Mouse (Mus musculus) limb, embryonic 11.5 days (tissue): ENCODE results near the gene Wnt2b. TPM values are rescaled to one million over a fixed set of nuclear protein-coding genes. Genes with fewer than 3 reads are reported as not detected.

Experiments
- ATAC-seq: fragments of 200-750 bp; cut with Nextera tagmentation; 2 replicates; pipeline ENCODE4 v1.8.0; 2017; ENCODE audit warnings: low read depth; ENCODE audit not compliant: insufficient number of reproducible peaks, low FRiP score, low TSS enrichment
- DNase-seq: peaks from one replicate; pipeline ENCODE4 v3.0.0-alpha.2; 2015; ENCODE audit warnings: low spot score
- H3K27ac ChIP-seq: fragments of 300-500 bp; sonication (generic); replicated peaks from 2 replicates; pipeline ENCODE4 v1.5.1; 2014; ENCODE audit warnings: low read depth, mild to moderate bottlenecking, low read length
- H3K27me3 ChIP-seq: fragments of 300-500 bp; sonication (generic); 2 replicates; pipeline ENCODE4 v1.6.1; 2014; ENCODE audit warnings: mild to moderate bottlenecking, low read length, mixed read lengths; ENCODE audit not compliant: control insufficient read depth, insufficient read depth
- H3K36me3 ChIP-seq: fragments of 300-500 bp; sonication (generic); 2 replicates; pipeline ENCODE4 v1.6.1; 2014; ENCODE audit warnings: mild to moderate bottlenecking, low read length, moderate library complexity, mixed read lengths; ENCODE audit not compliant: control insufficient read depth, insufficient read depth
- H3K4me1 ChIP-seq: fragments of 300-500 bp; sonication (generic); 2 replicates; pipeline ENCODE4 v1.6.1; 2014; ENCODE audit warnings: low read length, mixed read lengths; ENCODE audit not compliant: control insufficient read depth, insufficient read depth
- H3K4me2 ChIP-seq: fragments of 300-500 bp; sonication (generic); 2 replicates; pipeline ENCODE4 v1.6.1; 2014; ENCODE audit warnings: low read depth, mild to moderate bottlenecking, moderate library complexity; ENCODE audit not compliant: severe bottlenecking
- H3K4me3 ChIP-seq: fragments of 300-500 bp; sonication (generic); 2 replicates; pipeline ENCODE4 v1.5.1; 2014; ENCODE audit warnings: low read depth, low read length
- H3K9ac ChIP-seq: fragments of 300-500 bp; sonication (generic); 2 replicates; pipeline ENCODE4 v1.6.1; 2014; ENCODE audit warnings: mild to moderate bottlenecking, low read length
- H3K9me3 ChIP-seq: fragments of 300-500 bp; sonication (generic); 2 replicates; pipeline ENCODE4 v1.6.1; 2016; ENCODE audit warnings: low read length; ENCODE audit not compliant: control insufficient read depth
- WGBS: fragments of 180-500 bp; shearing (Covaris S2); extraction: QIAGEN DNeasy Blood & Tissue Kit; methylation state at CpG from one replicate; pipeline ENCODE4 v1.1.7; 2014; 5-methylcytosine and 5-hydroxymethylcytosine counted together
- polyA plus RNA-seq: library from polyadenylated mRNA; unstranded; fragments of >200 nt; fragmentation: Nextera tagmentation; extraction: Ambion mirVana; gene quantifications from 2 replicates; pipeline ENCODE4 v1.2.1, GENCODE M21; 2014

The Wnt2b gene
- polyA plus RNA-seq, 1 experiment from 2014 or later, result 0.43 TPM

- Histone ChIP-seq H3K4me2 (peak overlapping the region; percentile 48), H3K4me1 (peaks cover 14% of the 10 kb centered on the region), H3K27ac (peak overlapping the region; percentile 38), H3K36me3 (no peaks in the 10 kb centered on the region), H3K9ac (peak overlapping the region; percentile 56), H3K4me3 (peak overlapping the region; percentile 33), H3K27me3 (peaks cover 10% of the 10 kb centered on the region), H3K9me3 (no peaks in the 10 kb centered on the region)
- DNase-seq, result peak; percentile 95
- peak; percentile 66 for ATAC-seq
- under 1% methylated on average over 49 of the region's 49 CpGs for WGBS
These were observed 6.0 kb upstream of the Wnt2b start for GRCm38 (mm10) chr3:104967548-104968300.

GRCm38 (mm10) chr3:104965991-104966554 is 4.4 kb upstream of the Wnt2b start:
- Histone ChIP-seq H3K27ac (no peak overlapping the region), H3K4me2 (no peak overlapping the region), H3K27me3 (peaks cover 27% of the 10 kb centered on the region), H3K4me3 (no peak overlapping the region), H3K9me3 (no peaks in the 10 kb centered on the region), H3K4me1 (peaks cover 31% of the 10 kb centered on the region), H3K9ac (no peak overlapping the region), H3K36me3 (no peaks in the 10 kb centered on the region)
- WGBS, result 69% methylated on average over 7 of the region's 7 CpGs
- no peak for DNase-seq
- no peak for ATAC-seq

- ATAC-seq (no peak), DNase-seq (peak; percentile 20)
- Histone ChIP-seq H3K9me3 (no peaks in the 10 kb centered on the region), H3K27me3 (peaks cover 35% of the 10 kb centered on the region), H3K4me2 (no peak overlapping the region), H3K27ac (no peak overlapping the region), H3K4me3 (no peak overlapping the region), H3K4me1 (peaks cover 34% of the 10 kb centered on the region), H3K36me3 (no peaks in the 10 kb centered on the region; the same call in 1 of the 2 replicates), H3K9ac (no peak overlapping the region)
- WGBS, result 46% methylated on average over 8 of the region's 8 CpGs
These were observed 3.5 kb upstream of the Wnt2b start for GRCm38 (mm10) chr3:104965070-104965855.

- Histone ChIP-seq H3K27ac (no peak overlapping the region), H3K36me3 (no peaks in the 10 kb centered on the region; the same call in 1 of the 2 replicates), H3K4me1 (peaks cover 34% of the 10 kb centered on the region), H3K4me2 (no peak overlapping the region), H3K4me3 (no peak overlapping the region), H3K9ac (no peak overlapping the region), H3K9me3 (no peaks in the 10 kb centered on the region), H3K27me3 (peaks cover 39% of the 10 kb centered on the region)
- 21% methylated on average over 13 of the region's 13 CpGs for WGBS
- DNase-seq (no peak), ATAC-seq (no peak)
These were observed 1.9 kb upstream of the Wnt2b start for GRCm38 (mm10) chr3:104963331-104964276.

GRCm38 (mm10) chr3:104962866-104963265 is 1.1 kb upstream of the Wnt2b start:
- ATAC-seq, result no peak
- no peaks in the 10 kb centered on the region; the same call in 1 of the 2 replicates for H3K36me3 ChIP-seq
- H3K9me3 ChIP-seq, result no peaks in the 10 kb centered on the region
- no peak for DNase-seq
- H3K27me3 ChIP-seq, result peaks cover 39% of the 10 kb centered on the region
- H3K27ac ChIP-seq, result no peak overlapping the region
- H3K4me3 ChIP-seq, result no peak overlapping the region
- peaks cover 34% of the 10 kb centered on the region for H3K4me1 ChIP-seq
- WGBS, result 3% methylated on average over 5 of the region's 5 CpGs
- H3K9ac ChIP-seq, result no peak overlapping the region
- peak overlapping the region; percentile 61; the same call in 1 of the 2 replicates for H3K4me2 ChIP-seq

GRCm38 (mm10) chr3:104962141-104962611 is 455 bp upstream of the Wnt2b start:
- Histone ChIP-seq H3K27ac (no peak overlapping the region), H3K9ac (no peak overlapping the region), H3K4me3 (peak overlapping the region; percentile 41), H3K27me3 (peaks cover 39% of the 10 kb centered on the region), H3K9me3 (no peaks in the 10 kb centered on the region), H3K36me3 (no peaks in the 10 kb centered on the region; the same call in 1 of the 2 replicates), H3K4me1 (peaks cover 34% of the 10 kb centered on the region), H3K4me2 (peak overlapping the region; percentile 61)
- WGBS, result under 1% methylated on average over 31 of the region's 31 CpGs
- DNase-seq (peak; percentile 77), ATAC-seq (peak; percentile 40; the same call in 1 of the 2 replicates)

- no peak for ATAC-seq
- no peak overlapping the region for H3K4me3 ChIP-seq
These were observed 1.4 kb downstream of the Wnt2b start for GRCm38 (mm10) chr3:104960026-104961000.

More at GRCm38 (mm10) chr3:104960026-104961000, 1.4 kb downstream of the Wnt2b start:
- Histone ChIP-seq H3K36me3 (no peaks in the 10 kb centered on the region; the same call in 1 of the 2 replicates), H3K9me3 (no peaks in the 10 kb centered on the region), H3K9ac (no peak overlapping the region), H3K27me3 (peaks cover 39% of the 10 kb centered on the region), H3K4me2 (peak overlapping the region; percentile 61; the same call in 1 of the 2 replicates), H3K27ac (no peak overlapping the region), H3K4me1 (peaks cover 32% of the 10 kb centered on the region)
- peak; percentile 28 for DNase-seq
- WGBS, result 10% methylated on average over 19 of the region's 19 CpGs
